Mouse (Mus musculus): ENCODE data around the gene Erg.
A peak's percentile ranks its signal among the peaks of the same experiment; 100 is the strongest.

The Erg gene

DNA sequence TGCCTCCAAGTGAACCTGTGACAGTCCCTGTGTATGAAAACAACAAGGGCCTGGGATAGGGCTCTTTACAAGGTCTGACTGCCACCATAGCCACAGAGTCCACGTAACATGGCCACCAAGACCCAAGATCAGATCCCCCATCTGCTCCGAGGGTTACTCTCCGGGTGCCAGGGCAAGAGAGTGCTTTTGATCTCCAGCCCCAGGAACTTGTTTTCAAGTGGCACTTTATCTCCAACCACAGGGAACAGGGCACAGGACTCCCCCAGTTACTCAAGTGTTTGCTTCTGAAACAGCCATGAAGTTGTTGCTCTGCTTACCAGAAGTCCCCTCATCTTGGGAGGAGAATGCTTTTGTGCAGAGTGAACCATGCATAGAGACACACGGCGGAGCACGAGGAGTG is 237.0 kb downstream of the Erg start:
- no peak for DNase-seq (ENCODE audit: low read depth)

DNA sequence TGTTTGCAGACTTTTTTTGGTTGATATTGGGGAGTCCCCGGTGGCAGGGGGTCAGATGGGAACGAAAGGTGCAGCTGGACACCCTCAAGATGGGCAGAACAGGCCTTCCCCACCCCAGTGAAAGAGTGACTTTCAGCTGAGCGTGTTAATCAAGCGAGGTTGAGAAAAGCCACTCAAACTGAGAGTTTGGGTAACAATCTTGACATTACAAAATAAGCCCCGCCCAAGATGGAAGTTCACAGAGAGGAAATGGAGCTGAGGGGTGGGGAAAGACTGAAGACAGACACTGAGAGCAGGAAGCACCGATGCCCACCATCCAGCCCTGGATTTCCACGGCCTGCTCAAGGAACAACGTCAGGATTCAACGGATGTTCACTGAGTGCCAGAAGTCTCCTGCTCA is 237.8 kb downstream of the Erg start:
- no peak for DNase-seq (ENCODE audit: low read depth)

DNA sequence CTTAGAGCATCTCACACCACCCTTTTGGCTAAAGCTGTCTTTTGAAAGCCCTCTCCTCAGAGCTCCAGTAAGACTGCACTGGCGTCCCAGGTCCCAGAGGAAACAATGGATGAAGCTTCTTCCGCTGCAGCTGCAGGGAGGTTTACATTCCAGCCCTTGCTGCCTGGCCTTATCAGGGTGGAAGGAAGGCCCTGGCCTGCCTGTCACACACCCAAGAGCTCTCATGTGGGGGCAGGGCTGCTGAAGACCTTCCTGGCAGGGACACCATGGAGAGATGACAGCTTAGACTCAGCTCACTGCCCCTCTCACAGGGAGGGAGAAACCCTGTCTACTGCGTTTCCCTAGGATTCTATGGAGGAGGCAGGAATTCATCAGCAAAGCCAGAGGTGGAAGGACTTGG is 239.2 kb downstream of the Erg start:
- DNase-seq (ENCODE audit: low read depth) = no peak

DNA sequence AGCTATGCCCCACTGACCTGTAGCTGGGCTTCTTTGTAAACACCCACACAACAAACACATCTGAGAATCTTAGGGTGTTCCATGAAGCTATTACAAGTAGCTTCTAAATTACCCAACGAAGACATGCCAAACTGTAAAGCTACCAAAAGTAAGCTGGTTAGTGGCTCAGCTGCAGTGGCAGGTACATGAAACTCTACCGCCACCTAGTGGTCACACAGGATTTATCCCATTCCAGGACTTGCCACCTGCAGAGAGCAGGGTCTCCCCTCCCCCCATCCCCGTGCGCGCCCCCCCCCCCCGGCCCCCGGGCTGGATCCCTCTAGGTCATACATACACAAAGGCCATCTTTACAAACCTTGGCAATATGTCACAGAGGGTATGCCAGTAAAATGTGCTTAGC is 240.5 kb downstream of the Erg start:
- DNase-seq (ENCODE audit: low read depth) = peak; percentile 53

DNA sequence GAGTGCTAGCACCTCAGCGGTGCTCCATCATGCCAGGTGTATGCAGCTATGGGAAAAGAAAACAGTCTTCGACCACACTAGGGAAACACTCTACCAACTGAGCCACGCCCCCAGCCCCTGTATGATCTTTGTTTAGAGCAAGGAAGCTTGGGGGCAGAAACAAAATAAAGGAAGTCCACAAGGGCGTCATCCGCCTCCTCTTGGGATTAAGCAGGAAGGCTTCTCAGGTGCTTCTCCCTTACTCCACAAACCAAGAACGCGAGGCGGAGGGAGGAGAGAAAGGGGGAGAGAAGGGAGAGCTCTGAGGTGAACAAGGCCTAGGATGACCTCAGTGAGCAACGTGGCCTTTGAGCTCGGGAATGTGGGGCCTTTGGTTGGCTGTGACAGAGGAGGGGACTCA is 241.4 kb downstream of the Erg start:
- no peak for DNase-seq (ENCODE audit: low read depth)

DNA sequence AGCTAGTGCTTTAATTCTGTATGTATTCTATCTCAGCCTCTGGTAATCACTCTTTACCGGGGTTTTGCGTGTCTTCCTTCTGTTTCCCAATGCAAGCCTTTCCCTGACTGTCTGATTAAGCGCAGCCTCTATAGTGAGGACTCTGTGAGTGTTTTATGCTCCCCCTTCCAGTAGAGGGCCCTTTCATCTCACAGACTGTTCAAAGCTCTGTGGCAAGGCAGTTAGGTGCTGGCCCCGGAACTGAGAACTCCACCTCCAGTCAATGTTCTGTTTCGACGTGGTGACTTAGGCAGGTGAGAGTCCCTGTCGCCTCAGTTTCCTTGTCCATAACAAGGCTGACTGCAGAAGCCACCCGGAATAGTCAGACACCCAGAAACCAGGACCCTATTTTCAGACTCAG is 244.4 kb downstream of the Erg start:
- DNase-seq (ENCODE audit: low read depth) = no peak

DNA sequence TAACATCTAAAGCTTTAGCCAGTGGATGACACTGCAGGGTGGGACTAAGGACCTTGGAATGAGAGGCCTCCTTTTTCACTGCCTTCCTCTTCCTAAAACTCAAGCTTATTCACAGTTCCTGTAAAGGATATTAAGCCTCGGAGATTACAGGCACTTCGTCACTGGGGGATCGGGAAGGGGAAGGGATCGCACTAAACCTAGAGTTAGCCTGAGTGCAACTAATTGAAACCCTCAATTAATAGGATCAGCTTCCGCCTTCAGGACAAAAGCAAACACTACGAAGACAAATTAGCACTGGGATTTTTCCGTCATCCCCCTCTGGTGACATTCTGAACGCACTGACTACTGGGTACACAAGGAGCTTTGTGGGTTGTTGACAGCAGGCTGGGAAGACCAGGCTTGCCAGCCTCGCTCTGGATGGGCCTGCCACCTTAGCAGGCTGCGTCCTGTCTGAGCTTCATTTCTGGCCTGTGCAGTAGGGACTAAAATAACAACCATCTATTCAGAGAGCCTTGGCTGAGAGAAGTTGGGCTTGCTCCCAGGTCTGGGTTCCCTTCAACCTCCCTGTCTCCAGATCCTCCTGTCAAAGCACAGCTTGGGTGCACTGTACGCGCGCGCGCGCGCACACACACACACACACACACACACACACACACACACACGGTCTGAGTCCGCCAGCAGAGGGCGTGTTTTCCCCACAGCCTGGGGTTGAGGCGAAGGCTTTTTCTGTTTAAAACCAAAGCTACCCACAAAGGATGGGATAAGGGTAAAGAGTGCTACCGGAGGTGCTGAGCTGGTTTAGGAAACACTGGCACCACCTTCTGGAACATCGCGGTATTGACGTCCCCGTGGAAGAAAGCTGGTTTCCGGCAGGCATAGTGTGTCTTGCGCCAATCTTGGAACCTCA is 245.3 kb downstream of the Erg start:
- peak; percentile 73 for DNase-seq (ENCODE audit: low read depth)

DNA sequence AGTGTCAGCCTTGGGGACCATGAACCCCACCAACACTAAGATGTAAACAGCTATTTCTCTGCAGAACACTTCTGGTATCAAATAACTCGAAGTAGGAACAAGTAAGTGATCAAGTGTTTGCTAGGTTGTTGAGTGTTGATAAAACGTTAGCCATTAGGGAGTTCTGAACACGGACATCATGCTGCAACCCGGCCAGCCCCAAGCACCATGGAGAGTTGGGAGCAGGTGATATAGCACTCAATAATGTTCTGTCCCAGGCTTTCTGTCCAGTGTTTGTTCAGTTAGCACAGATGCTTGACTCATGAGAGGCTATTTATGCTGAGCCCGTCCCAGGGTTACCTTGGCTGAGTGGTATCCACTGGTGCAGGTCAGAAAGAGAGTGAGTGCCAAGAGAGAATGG is 254.2 kb downstream of the Erg start:
- no peak for DNase-seq (ENCODE audit: low read depth)

DNA sequence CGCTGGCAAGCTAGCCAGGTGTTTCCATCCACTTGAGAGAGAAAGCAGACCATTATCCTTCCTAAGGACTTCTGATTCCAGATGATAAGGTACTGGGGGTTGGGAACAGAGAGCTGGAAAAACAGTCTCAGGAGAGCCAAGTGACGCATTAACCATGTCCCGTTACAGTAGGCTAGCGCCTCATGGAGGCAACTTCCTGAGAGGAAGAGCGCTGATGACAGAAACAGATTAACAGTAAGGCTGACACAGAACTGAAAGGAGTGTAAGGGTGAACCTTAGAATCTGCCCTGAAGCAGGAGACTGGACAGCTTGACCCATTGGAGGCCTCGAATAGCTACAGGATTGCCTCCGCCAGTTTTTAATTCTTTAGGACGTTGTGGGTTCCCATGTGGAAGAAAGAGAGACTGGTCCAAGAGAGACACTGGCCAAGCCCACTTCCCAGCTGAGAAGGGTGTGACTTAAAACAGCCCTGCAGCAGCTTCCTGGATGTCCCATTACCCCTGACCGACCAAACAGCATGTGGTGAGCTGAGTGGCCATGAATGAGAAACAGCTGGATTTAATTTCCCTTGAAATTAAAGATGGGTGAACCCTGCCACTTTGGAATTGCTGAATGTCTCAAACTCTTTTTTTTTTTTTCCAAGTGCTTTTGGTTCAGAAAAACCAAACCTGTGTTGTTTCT is 264.3 kb downstream of the Erg start:
- DNase-seq (ENCODE audit: low read depth) = no peak

Measured in c-Kit-positive CD71-negative TER-119-negative erythroid progenitor cells, embryonic 14.5 days (primary cell).